Mouse (Mus musculus): Measurements from ENCODE around the gene Nfatc2.

Nfatc2 gene

DNA sequence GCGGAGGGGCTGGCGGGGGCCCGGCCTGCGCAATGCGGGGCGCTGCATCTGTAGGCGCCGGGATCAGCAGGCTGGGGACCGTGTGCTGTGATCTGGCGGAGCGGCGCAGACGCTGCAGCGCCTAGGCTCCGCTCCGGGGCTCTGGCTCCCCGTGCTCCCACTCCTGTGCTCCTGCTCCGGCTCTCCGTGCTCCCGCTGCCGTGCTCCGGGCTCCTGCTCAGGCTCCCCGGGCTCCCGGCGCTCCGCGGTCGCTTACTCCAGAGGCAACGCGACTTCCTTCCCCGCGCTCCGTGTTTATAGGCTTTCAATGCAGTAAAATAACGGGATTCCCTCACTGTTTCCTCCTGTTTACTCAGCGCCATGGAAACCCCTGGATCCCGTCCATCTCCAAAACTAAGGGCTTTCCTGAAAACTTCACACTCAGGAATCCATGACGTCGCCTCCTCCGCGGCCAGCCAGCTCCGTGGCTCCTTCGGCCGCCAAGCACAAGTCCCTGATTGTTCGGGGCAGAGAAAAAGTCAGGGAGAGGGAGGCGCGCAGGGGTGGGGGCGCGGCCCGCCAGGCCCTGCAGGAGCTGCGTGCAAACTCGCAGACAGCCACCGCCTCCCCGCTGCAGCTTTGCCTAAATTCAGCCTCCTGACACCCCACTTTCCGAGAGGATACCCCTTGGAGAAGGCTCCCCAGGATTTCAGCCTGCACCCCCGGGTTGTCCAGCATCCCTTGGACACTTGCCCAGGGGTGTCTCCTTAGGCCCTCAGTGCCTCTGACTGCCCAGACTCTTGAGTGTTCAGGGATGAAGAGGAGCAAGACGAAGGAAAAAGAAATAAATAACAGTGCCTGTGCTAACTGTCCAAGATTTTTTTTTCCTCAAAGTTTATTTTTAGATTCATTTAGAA, at the start of gene Nfatc2:
Gene Nfatc2 (minus strand): TSS at position 167 of the 896 bp plus-strand sequence.
- in situ Hi-C loops (cut with MboI) = no loop called here

DNA sequence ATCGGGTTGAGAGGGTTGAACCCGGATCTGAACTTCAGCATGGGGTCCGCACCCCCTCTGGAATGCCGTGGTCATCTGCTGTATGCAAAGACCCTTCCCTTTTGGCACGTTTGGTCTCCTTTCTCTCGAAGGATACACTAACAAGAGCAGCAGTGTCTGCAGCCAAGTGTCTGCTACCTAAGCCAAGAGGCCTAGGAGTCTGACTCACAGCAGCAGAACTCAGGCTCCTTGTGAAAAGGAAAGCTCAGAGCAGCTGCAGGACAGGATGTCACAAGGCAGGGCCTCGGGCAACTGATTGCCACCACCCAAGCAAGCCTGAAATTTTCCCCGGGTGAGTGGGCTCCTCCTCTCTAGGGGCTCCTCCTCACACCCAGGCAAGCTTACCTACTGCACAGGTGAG, 46.7 kb upstream of the Nfatc2 start:
- in situ Hi-C loops (cut with MboI) = no loop called here

DNA sequence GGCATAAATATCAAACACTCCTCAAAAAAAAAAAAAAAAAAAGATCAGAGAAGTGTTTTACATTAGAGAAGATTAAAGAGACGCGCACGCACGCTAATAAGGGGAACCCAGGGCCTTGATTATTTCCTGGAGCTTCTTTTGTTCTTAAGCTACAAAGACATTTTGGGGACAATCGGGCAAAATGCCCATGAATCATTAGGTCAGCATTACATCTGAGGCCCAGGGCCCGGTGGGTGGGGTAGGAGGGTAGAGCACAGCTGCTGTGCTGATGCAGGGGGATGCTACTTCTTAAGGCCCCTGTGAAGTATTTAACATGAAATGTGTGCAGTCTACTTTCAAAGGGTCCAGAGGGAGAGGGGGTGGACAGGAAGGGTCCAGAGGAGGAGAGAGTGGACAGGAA, 43.4 kb upstream of the Nfatc2 start:
- in situ Hi-C loops (cut with MboI) = no loop called here

DNA sequence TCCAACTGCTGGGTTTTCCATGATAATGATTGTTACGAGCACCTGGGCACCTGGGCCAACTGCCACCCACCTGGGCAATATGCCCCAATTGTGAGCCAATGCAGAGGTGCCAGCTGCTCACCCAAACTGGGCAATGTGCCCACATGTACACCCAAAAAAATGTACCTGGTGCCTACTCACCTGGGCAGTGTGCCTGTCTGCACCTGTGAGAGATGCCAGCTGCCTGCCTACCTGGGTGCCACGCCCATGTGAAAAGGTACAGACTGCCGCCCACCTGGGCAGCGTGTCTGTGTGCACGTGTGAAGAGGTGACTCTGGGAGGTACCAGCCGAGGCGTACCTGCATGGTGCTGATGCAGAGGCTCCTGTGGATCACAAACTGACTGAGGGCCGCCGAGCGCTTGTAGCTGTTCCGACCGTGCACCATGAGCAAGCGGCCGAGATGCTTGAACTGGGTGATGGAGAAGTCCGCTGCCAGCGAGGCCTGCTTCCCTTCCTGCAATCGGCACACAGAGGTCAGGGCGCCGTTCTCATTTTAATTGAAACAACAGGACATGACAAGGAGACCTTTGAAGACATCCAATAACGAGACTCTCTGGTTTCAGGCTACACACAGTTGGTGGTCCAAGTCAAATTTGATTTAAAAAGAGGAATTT, 42.2 kb upstream of the Nfatc2 start:
- in situ Hi-C loops (cut with MboI) = no loop called here

DNA sequence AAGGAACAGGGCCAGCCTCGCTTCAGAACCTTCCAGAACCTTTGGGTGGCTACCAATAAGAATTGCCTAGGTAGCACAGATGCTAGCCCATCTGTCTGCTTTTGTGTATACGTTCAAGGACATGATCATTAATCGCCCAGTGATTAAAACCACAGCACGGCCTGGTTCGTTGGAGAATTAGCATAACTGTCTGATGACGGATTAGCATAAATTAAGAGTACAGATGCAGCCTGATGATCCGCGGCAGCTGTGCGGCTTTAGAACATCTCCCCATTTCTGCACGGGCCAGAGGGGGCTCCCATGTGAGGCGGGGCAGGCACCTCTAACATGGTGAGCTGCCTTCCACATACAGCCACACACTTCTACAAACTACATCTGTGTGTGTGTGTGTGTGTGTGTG, 40.7 kb upstream of the Nfatc2 start:
- in situ Hi-C loops (cut with MboI) = no loop called here

DNA sequence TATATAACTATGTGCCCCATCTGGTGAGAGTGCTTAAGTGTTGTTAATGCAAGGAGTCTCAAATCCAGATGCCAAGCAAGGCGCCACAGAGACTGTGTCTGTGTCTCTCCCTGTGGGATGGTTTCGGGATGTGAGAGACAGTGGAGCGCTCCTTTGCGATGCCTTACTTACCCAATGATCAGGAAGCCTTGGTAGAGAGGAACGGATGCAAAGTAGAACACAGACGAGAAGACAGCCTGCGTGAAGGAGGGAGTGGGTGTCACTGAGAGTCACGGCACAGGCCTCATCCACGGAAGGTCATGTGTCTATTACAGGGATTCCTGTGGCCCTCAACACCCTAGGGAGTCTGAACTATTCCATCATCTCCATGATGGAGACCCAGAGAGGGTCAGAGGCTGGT, 39.0 kb upstream of the Nfatc2 start:
- in situ Hi-C loops (cut with MboI) = no loop called here

DNA sequence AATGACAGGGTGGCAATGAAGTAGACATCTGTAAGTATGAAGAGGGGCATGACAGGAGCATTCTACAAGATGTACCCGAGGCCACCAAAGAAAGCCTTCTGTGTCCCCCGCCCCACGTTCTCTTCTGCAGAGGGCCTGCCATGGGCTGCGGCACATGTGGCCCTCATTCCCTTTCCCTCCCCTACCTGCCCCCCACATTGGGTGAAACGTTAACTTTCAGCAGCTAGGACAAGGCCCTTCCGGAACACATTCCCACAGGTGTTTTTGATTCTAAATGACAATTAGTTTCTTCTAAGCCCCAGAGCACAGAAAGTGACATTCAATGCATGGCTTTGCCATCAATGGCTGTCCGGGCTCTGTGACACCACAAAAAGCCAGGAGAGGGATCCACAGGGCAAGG, 33.4 kb upstream of the Nfatc2 start:
- in situ Hi-C loops (cut with MboI) = loop anchor here (5.0 kb wide), 1 partner anchor 163 kb away; no protein-coding TSS in a partner anchor

DNA sequence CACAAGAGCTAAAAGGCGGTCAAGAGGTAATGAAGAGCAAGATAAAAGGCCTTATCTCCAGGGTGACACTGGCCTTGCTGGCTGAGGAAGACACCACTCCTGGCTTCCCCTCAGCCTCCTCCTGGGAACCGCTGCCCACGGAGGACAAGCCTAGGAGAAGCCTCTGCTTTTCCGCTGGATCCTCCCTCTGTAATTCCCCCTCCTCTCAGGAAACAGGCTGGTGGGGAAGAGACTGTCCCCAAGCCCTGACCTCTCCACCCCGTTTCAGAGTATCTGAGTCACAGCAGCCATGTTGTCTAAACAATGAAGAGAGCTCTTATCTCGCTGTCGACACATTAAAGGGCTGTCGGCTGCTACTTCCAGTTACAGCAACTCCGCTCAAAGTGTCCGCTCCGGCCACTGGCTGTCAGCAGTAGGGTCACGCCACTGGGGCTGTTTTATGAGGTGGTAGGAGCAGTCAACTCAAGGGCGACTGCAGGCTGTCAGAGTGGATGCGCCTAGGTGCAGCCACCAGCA, 31.9 kb upstream of the Nfatc2 start:
- in situ Hi-C loops (cut with MboI) = loop anchor here (5.0 kb wide), 1 partner anchor 161 kb away; no protein-coding TSS in a partner anchor

DNA sequence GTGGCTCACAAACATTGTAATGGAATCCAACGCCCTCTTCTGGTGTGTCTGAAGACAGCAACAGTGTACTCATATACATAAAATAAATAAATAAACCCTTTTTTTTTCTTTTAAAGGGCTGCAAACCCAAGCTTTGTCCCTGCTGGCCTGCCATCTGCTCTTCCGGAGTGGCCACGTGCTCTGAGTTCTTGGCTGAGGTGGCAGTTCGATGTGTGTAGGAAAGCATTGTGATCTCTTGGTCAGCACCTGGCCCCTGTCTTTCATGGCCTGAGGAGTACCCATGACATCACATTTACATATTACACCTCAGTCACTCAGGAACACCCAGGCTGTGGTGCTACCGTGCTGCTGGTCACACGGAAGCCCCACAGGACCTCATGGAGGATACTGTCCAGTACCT, 31.1 kb upstream of the Nfatc2 start:
- in situ Hi-C loops (cut with MboI) = loop anchor here (5.0 kb wide), 1 partner anchor 160 kb away; no protein-coding TSS in a partner anchor

DNA sequence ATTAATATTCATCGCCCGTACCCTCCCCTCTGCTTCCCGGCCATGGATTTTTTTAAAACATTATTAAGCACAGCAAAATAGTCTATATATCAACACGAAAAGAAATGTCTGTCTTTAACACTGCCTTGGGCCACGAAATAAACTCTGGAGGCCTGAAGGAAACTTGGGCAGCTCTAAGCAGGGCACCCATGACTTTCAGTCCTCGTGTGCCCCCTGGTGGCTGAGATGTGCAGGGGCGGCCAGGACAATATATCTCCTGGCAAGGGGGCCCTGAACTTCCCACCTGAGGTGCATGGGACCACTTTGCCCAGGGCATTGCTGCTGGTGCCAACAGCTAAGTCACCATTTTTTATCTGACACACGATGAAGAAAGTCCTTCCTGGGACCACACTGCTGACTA, 27.3 kb upstream of the Nfatc2 start:
- in situ Hi-C loops (cut with MboI) = loop anchor here (10.0 kb wide), 1 partner anchor 374 kb away; no protein-coding TSS in a partner anchor

DNA sequence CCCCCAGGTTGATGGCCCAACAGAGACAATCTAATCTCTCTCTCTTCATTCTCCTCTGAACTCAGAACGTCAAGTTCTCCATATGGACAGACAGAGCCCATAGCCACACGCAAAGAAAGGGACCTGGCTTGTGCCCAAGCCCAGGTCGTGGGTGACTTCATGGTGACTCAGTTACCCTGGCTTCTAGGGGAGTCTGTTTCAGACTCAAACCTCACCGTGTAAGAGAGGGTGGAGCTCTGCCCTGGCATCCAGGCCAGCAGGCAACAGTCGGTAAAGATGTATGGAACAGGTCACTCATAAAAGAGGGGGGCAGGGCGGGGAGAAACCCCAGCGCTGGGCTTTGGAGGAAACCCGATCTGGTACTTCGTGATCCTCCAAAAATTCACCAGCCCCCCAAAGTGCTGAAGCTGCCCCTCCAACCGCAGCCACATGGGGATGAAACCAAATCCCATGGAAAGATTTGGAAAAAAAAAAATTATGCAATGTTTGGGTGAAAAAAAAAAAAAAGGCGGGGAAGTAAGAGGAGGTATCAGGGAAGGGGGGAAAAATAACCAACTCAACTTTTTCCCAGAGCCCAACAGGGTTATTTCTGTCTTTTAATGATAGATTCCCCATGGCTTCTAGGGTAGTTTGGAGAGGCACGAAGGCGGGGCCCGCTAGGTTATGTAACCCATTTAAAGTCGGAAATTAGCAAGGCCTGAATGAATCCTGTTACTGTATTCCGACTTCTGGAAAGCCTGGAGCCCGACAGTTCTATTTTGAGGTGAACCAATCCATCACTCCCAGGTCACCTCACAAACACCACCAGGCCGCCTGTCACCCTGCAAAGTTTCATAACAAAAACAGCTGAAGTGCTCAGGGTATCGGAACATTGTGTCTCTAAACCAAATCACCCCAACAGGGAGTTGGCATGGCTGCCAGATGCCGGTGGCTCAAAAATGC, 26.6 kb upstream of the Nfatc2 start:
- in situ Hi-C loops (cut with MboI) = loop anchor here (10.0 kb wide), 1 partner anchor 373 kb away; no protein-coding TSS in a partner anchor

DNA sequence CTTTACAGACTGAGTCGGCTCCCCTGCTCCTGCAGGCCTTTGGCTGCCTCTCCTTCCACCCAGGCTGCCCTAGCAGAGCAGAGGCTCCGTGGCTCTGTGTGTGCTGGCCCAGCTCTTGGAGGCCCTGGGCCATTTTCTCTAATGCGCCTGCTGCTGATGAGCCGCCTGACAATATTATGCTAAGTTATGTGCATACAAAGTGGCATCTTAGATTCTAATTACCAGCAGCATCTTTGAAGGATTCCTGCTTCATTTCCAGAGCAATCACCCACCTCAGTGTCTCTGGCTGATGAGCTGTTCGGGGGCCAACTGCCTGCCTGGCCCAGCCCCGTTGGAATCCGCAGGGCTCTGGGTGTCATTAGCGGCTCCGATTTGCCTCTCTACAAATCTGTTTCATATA, 24.9 kb upstream of the Nfatc2 start:
- in situ Hi-C loops (cut with MboI) = loop anchor here (10.0 kb wide), 1 partner anchor 372 kb away; no protein-coding TSS in a partner anchor

DNA sequence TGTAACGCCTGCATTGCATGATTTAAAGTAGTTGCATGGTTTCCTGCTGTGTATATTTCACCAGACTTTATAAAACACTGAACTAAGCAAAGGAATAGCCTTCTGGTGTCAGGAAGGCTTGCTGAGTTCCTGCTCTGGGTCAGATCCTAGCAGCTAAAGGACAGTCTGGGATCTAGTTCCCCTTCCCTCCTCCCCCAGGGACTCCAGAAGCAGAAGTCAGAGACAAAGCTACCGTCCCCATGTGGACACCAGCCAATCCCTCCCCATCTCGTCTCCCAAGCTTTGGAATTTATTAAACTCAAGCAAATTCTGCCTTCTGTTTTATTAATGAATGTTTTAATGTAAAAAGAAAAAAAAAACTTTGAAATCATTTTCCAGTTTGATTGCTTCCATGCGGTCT, 23.6 kb upstream of the Nfatc2 start:
- in situ Hi-C loops (cut with MboI) = loop anchor here (10.0 kb wide), 1 partner anchor 370 kb away; no protein-coding TSS in a partner anchor

DNA sequence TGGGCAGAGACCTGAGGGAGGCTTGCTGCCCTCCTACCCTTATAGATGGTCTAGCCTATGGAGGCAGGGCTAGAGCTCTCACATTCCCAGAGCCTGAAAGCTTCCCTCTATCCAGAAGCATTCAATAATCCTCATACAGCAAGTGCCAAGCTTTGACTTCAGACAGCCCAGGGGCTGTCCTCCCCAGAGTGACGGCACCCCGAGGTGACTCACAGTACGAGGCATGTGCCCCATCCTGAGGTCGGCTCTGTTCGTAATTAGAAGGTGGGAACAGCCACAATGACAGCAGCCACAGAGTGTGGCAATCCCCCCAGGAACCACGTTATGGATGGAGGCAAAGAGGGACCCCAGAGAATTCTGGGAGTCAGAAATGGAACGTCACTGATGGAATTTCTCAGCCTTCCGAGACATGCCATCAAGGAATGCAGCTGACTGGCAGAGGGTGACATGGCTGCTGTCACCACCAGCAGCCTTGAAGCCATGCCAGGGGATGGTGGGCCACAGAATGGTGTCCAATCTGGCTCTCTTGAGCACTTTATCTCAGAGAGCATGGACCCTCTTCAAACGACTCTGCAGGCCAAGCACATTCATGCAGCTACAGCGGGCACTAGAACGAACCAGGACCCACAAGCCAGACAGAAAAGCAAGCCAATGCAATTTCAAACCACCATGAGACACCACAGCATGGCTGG, 19.8 kb upstream of the Nfatc2 start:
- in situ Hi-C loops (cut with MboI) = loop anchor here (10.0 kb wide), 1 partner anchor 366 kb away; no protein-coding TSS in a partner anchor

DNA sequence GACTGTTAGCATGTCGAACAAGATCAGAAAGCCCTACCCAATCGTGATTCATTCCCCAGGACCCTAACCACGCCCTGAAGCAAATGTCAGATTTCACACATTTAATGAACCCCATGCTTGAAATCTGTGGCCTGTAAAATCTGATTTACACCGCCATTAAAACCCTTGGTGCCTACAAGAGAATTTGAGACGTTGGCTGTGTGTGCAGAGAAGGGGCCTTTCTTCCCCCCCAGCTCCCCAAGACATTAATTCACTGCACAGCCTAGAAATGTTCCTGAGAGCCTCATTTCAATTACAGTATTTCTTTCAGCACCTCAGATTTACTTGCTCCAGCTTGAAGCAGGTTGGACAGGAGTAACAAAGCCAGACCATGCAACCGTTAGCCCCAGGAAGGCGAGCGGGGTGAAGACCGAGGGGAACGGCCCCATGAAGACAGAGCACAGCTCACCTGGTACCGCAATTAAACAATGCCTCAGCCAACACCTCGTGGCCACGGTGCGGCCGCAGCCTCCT, 16.8 kb upstream of the Nfatc2 start:
- in situ Hi-C loops (cut with MboI) = no loop called here

DNA sequence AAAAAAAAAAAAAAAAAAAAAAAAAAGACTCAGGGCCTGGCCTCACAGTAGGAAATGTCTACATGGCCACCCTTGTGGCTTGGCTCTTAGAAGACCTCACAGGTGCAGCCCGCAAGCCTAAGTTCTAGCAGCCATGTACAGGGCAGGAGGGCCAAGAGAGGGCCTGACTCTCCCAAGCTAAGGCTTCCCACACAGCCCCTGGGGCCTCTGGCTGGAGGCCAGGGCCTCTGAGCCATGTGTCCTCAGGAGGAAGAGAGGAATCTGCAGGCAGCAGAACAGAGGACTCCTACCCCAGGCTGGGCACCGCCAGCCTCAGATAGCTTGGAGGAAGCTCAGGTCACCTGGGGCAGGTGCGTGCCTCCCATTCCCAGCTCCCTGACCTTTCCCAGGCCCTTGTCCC, 13.7 kb upstream of the Nfatc2 start:
- in situ Hi-C loops (cut with MboI) = no loop called here

DNA sequence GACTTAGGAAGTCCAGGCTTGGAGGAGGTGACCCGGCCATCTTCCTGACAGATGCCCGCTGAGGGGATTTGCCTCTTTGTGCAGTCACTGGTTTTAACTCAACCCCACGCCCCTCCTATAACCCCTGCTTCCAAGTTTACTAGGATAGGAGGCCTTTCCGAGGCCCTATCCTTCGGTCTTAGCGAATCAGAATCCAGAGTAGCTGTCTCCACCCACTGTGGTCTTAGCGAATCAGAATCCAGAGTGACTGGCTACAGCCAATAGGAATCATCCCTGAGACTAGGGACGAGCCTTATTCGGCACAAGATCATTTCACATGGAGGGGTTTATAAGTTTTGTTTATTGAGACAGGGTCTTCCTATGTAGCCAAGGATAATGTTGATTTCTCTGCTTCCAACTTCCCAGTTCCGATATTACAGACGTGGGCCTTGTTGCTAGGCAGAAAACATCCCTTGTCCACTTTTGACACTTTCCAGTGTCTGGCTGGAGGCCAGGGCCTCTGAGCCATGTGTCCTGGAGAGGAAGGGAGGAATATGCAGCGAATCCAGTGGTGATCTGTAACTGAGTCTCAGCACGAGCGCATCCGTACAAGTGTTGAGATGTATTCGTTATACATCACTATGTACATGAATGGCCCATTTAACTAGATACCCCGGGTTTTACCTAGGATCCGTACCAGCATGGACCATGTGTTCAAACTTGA, 12.9 kb upstream of the Nfatc2 start:
- in situ Hi-C loops (cut with MboI) = no loop called here

DNA sequence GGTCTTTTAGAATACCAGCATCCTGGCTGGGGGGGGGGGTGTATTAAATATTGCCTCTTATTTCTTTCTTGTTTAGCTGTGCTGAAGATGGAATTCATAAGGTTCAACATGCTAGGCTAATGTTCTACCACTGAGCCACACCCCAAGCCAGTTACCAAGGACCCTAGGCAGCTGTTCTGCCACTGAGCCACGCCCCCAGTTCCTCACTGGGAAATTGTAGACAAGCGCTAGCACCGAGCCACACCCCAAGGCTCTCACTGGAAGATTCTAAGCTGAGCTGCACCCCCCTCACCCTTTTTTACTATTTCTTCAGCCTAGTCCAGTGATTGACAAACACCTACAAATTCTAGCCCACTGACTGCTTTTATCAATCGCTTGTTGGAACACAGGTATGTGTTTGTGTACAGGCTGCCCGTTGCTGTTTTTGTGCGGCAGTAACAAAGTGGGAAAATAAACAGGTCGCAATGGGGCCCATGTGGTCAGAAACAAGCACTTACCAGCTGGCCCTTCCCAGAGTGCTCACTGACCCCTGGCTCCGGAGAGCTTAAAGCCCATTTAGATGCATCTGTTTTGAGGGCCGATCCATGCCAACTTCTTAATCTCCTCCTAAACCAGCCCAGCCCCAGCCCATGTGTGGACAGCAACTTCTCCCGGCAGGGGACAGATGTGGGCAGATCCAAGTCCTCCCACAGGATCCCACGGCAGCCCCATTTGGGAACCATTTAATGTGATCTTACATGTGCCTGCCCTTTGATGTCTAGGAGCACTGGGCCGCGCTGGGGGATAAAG, 11.8 kb upstream of the Nfatc2 start:
- in situ Hi-C loops (cut with MboI) = no loop called here

DNA sequence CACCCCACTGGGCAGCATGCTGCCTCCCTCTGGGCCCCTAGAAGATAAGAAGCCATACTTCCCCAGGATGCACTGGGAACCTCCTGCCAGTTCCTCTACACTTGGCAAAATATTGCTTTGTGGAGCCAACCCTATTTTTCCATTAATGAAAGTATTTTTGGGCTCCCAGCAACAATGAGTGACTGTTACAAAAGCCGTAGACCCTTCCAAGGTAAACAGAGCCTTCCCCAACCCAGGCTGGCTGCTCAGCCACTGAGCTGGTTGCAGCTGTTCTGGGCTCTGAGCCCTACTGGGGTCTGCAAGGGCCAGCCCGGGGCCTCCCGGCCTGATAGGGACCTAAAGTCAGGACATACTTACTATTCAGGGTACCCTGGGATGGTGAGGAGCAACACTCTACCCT, 9.5 kb upstream of the Nfatc2 start:
- in situ Hi-C loops (cut with MboI) = no loop called here

Measured in mature B cell (primary cell).